Mouse (Mus musculus) heart, postnatal 0 days (tissue): ENCODE measurements around the gene Tor3a.

Experiments used
- CTCF ChIP-seq: IDR thresholded peaks from 2 replicates; pipeline ENCODE4 v1.5.1; 2016; ENCODE audit warnings: antibody characterized with exemption, control low read depth, low read depth
- EP300 ChIP-seq: IDR thresholded peaks from 2 replicates; pipeline ENCODE4 v1.6.1; 2016; ENCODE audit warnings: antibody characterized with exemption, low read depth

DNA sequence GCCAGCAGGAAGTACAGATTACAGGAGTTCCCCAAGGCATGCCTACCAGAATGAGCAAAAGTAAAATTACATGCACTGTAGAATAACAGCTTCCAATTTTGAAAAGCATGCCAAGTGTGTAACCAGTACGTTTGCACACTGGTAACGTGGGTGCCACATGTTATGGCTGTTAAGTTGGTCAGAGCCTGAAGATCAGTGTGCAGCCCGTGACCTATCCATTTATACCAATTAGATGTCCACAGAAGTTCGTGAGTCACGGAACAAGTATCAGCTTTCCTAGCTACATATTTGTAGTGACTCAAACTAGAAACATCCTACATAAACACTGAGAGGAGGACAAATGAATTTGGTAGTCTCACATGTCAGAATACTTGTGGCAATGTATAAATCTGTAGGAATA lies 34.7 kb downstream of the Tor3a start:
- TF ChIP-seq CTCF = no peak
- no peak for TF ChIP-seq EP300
